Mouse (Mus musculus): ENCODE results near the gene Pdss2. TPM values are rescaled to one million over a fixed set of nuclear protein-coding genes. Genes with fewer than 3 reads are reported as not detected.

Gene Pdss2
- total and polyA plus RNA-seq, 3 experiments = 2.8 to 10.8 (median 5.9) TPM

DNA sequence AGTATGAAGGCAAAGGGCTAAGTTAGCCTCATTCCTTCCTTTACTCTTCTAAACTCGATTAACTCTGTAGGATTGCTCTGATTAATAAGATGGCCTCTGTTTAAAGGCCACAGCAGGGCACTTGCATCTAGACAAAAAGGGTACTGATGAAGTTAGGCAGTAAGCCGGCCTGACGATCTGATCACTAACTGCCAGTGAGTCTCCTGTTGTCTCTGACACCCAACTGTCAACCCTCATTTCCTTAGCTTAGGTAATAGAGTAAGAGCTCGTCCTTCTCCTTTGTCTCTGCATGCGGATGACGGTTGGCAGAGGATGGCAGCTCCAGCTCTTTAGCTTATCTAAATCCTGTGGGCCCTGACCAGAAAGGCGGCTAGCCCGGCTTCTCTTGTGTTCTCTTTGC lies 102.1 kb downstream of the Pdss2 start:
- ATAC-seq (ENCODE audit: extremely low read depth, insufficient number of reproducible peaks, low FRiP score, poor library complexity, severe bottlenecking) (no peak), DNase-seq (ENCODE audit: low spot score) (no peak)
- no peak overlapping the region for H3K4me3 ChIP-seq (ENCODE audit: low read depth, low read length)
- no peaks in the 10 kb centered on the region for H3K27me3 ChIP-seq (ENCODE audit: insufficient read depth, low read length)
- TF ChIP-seq GATA2 (IDR thresholded peaks at IDR 0.05; ENCODE audit: borderline replicate concordance, low read depth, low read length) (no peak), GATA1 (IDR thresholded peaks at IDR 0.05; ENCODE audit: borderline replicate concordance, low read length) (no peak), TAL1 (conservative IDR thresholded peaks at IDR 0.05; ENCODE audit: low read depth, low read length) (no peak), CTCF (IDR thresholded peaks at IDR 0.05; ENCODE audit: low read depth, low read length) (no peak), POLR2AphosphoS5 (IDR thresholded peaks at IDR 0.05; ENCODE audit: insufficient replicate concordance, low read depth, low read length) (no peak)
- peaks cover 8% of the 10 kb centered on the region for H3K36me3 ChIP-seq (replicated peaks)
- no peaks in the 10 kb centered on the region for H3K9me3 ChIP-seq (replicated peaks)
- no peaks in the 10 kb centered on the region for H3K4me1 ChIP-seq (ENCODE audit: insufficient read depth, low read depth, low read length)

DNA sequence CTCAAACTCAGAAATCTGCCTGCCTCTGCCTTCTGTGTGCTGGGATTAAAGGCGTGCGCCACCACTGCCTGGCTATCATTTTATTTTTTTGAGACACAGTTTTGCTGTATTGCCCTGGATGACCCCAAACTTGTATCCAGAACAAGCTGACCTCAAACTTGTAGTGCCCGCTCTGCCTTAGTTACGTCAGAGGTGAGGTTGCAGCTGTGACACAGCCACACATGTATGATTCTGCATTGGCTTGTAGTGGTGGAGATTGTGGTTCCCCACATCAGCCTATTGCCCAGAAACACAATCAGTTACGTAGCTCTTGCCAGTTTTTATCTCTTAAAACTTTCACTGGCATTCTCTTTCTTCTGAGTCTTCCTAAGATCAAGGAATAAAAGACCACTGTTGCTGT lies 108.5 kb downstream of the Pdss2 start:
- ATAC-seq (ENCODE audit: extremely low read depth, insufficient number of reproducible peaks, low FRiP score, poor library complexity, severe bottlenecking) = no peak
- no peak overlapping the region for H3K4me3 ChIP-seq (ENCODE audit: low read depth, low read length)

GRCm38 (mm10) chr10:43330691-43331090 lies 109.4 kb downstream of the Pdss2 start:
- no peak for DNase-seq (ENCODE audit: low spot score)
- no peaks in the 10 kb centered on the region for H3K4me1 ChIP-seq (ENCODE audit: insufficient read depth, low read depth, low read length)
- no peak for ATAC-seq (ENCODE audit: extremely low read depth, insufficient number of reproducible peaks, low FRiP score, poor library complexity, severe bottlenecking)
- H3K36me3 ChIP-seq (replicated peaks) = no peaks in the 10 kb centered on the region
- H3K4me3 ChIP-seq (ENCODE audit: low read depth, low read length) = no peak overlapping the region
- TF ChIP-seq GATA2 (IDR thresholded peaks at IDR 0.05; ENCODE audit: borderline replicate concordance, low read depth, low read length) (no peak), POLR2AphosphoS5 (IDR thresholded peaks at IDR 0.05; ENCODE audit: insufficient replicate concordance, low read depth, low read length) (no peak), GATA1 (IDR thresholded peaks at IDR 0.05; ENCODE audit: borderline replicate concordance, low read length) (no peak), CTCF (IDR thresholded peaks at IDR 0.05; ENCODE audit: low read depth, low read length) (no peak), TAL1 (conservative IDR thresholded peaks at IDR 0.05; ENCODE audit: low read depth, low read length) (no peak)
- H3K9me3 ChIP-seq (replicated peaks) = no peaks in the 10 kb centered on the region
- no peaks in the 10 kb centered on the region for H3K27me3 ChIP-seq (ENCODE audit: insufficient read depth, low read length)

More for the DNA sequence above, 108.5 kb downstream of the Pdss2 start:
- no peak for TF ChIP-seq CTCF (IDR thresholded peaks at IDR 0.05; ENCODE audit: low read depth, low read length)
- no peak for TF ChIP-seq POLR2AphosphoS5 (IDR thresholded peaks at IDR 0.05; ENCODE audit: insufficient replicate concordance, low read depth, low read length)
- no peaks in the 10 kb centered on the region for H3K4me1 ChIP-seq (ENCODE audit: insufficient read depth, low read depth, low read length)
- no peaks in the 10 kb centered on the region for H3K36me3 ChIP-seq (replicated peaks)
- DNase-seq (ENCODE audit: low spot score) = no peak
- H3K9me3 ChIP-seq (replicated peaks) = no peaks in the 10 kb centered on the region
- H3K27me3 ChIP-seq (ENCODE audit: insufficient read depth, low read length) = no peaks in the 10 kb centered on the region

- DNase-seq (ENCODE audit: low spot score) (no peak), ATAC-seq (ENCODE audit: extremely low read depth, insufficient number of reproducible peaks, low FRiP score, poor library complexity, severe bottlenecking) (no peak)
Measured at GRCm38 (mm10) chr10:43331931-43332701, 110.8 kb downstream of the Pdss2 start.

GRCm38 (mm10) chr10:43335874-43336273 lies 114.6 kb downstream of the Pdss2 start:
- DNase-seq (ENCODE audit: low spot score) (no peak), ATAC-seq (ENCODE audit: extremely low read depth, insufficient number of reproducible peaks, low FRiP score, poor library complexity, severe bottlenecking) (no peak)
- H3K27me3 ChIP-seq (ENCODE audit: insufficient read depth, low read length) = no peaks in the 10 kb centered on the region
- no peaks in the 10 kb centered on the region for H3K9me3 ChIP-seq (replicated peaks)
- H3K36me3 ChIP-seq (replicated peaks) = no peaks in the 10 kb centered on the region
- TF ChIP-seq POLR2AphosphoS5 (IDR thresholded peaks at IDR 0.05; ENCODE audit: insufficient replicate concordance, low read depth, low read length) (no peak), TAL1 (conservative IDR thresholded peaks at IDR 0.05; ENCODE audit: low read depth, low read length) (no peak), GATA2 (IDR thresholded peaks at IDR 0.05; ENCODE audit: borderline replicate concordance, low read depth, low read length) (no peak), CTCF (IDR thresholded peaks at IDR 0.05; ENCODE audit: low read depth, low read length) (no peak), GATA1 (IDR thresholded peaks at IDR 0.05; ENCODE audit: borderline replicate concordance, low read length) (no peak)
- H3K4me3 ChIP-seq (ENCODE audit: low read depth, low read length) = no peak overlapping the region
- no peaks in the 10 kb centered on the region for H3K4me1 ChIP-seq (ENCODE audit: insufficient read depth, low read depth, low read length)

More at GRCm38 (mm10) chr10:43331931-43332701, 110.8 kb downstream of the Pdss2 start:
- no peak overlapping the region for H3K4me3 ChIP-seq (ENCODE audit: low read depth, low read length)
- TF ChIP-seq GATA1 (IDR thresholded peaks at IDR 0.05; ENCODE audit: borderline replicate concordance, low read length) = no peak
- TF ChIP-seq CTCF (IDR thresholded peaks at IDR 0.05; ENCODE audit: low read depth, low read length) = no peak
- TF ChIP-seq POLR2AphosphoS5 (IDR thresholded peaks at IDR 0.05; ENCODE audit: insufficient replicate concordance, low read depth, low read length) = no peak
- no peak for TF ChIP-seq TAL1 (conservative IDR thresholded peaks at IDR 0.05; ENCODE audit: low read depth, low read length)
- no peaks in the 10 kb centered on the region for H3K27me3 ChIP-seq (ENCODE audit: insufficient read depth, low read length)
- H3K4me1 ChIP-seq (ENCODE audit: insufficient read depth, low read depth, low read length) = no peaks in the 10 kb centered on the region
- no peaks in the 10 kb centered on the region for H3K9me3 ChIP-seq (replicated peaks)
- H3K36me3 ChIP-seq (replicated peaks) = no peaks in the 10 kb centered on the region

DNA sequence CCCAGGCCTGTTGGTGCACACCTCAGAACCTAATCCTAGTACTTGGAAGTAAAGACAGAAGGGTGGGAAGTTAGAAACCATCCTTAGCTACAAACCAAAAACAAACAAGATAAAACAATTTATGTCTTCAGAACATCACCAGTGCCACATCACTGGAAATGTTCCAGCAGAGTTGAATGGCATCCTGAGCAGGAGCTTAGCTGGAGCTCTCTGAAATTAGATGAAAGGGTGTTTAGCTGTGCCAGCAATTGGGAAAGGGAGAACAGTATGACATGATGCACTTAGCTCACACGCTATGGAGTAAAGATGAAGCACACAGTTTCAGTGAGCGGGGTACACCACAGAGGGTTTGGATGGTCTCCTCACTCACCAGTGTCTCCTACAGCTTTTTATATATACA lies 115.8 kb downstream of the Pdss2 start:
- Histone ChIP-seq H3K9me3 (replicated peaks) (no peaks in the 10 kb centered on the region), H3K4me1 (ENCODE audit: insufficient read depth, low read depth, low read length) (no peaks in the 10 kb centered on the region), H3K27me3 (ENCODE audit: insufficient read depth, low read length) (no peaks in the 10 kb centered on the region), H3K4me3 (ENCODE audit: low read depth, low read length) (no peak overlapping the region), H3K36me3 (replicated peaks) (no peaks in the 10 kb centered on the region)
- ATAC-seq (ENCODE audit: extremely low read depth, insufficient number of reproducible peaks, low FRiP score, poor library complexity, severe bottlenecking) (no peak), DNase-seq (ENCODE audit: low spot score) (no peak)
- no peak for TF ChIP-seq GATA2 (IDR thresholded peaks at IDR 0.05; ENCODE audit: borderline replicate concordance, low read depth, low read length)
- TF ChIP-seq TAL1 (conservative IDR thresholded peaks at IDR 0.05; ENCODE audit: low read depth, low read length) = no peak
- no peak for TF ChIP-seq CTCF (IDR thresholded peaks at IDR 0.05; ENCODE audit: low read depth, low read length)
